Mouse (Mus musculus): ENCODE measurements around the gene Fam19a3.
"Not testable (repeated sequence)": the region's sequence is repeated elsewhere in the genome, so short reads cannot be mapped to it uniquely, and the experiment has no call there.

Gene Fam19a3

GRCm38 (mm10) chr3:104791671-104792070 is 10.0 kb upstream of the Fam19a3 start:
- no peak for DNase-seq

GRCm38 (mm10) chr3:104791017-104791416 is 9.4 kb upstream of the Fam19a3 start:
- no peak for DNase-seq

GRCm38 (mm10) chr3:104790401-104790937 is 8.8 kb upstream of the Fam19a3 start:
- DNase-seq = no peak

- DNase-seq = no peak
These were observed 8.2 kb upstream of the Fam19a3 start for GRCm38 (mm10) chr3:104789822-104790221.

- DNase-seq = no peak
These were observed 7.6 kb upstream of the Fam19a3 start for GRCm38 (mm10) chr3:104789312-104789605.

GRCm38 (mm10) chr3:104788561-104789311 is 7.1 kb upstream of the Fam19a3 start:
- DNase-seq = peak in 1 of 2 experiments; percentile 28

GRCm38 (mm10) chr3:104788075-104788474 is 6.4 kb upstream of the Fam19a3 start, which contains the start of gene Rhoc:
Gene Rhoc (plus strand): TSS chr3:104788375.
- DNase-seq = no peak

- no peak for DNase-seq
These were observed 3.6 kb upstream of the Fam19a3 start for GRCm38 (mm10) chr3:104785284-104785683.

- DNase-seq = no peak
These were observed 2.4 kb upstream of the Fam19a3 start for GRCm38 (mm10) chr3:104783971-104784500.

- DNase-seq = no peak
These were observed 531 bp upstream of the Fam19a3 start for GRCm38 (mm10) chr3:104782061-104782681.

GRCm38 (mm10) chr3:104780561-104781420 is 849 bp downstream of the Fam19a3 start, which contains the start of gene Ppm1j:
Gene Ppm1j (plus strand): TSS chr3:104781056.
- DNase-seq = peak; percentile 64 to 67

- peak; percentile 77 for DNase-seq
These were observed 1.7 kb downstream of the Fam19a3 start for GRCm38 (mm10) chr3:104779949-104780348.

- peak; percentile 33 to 38 for DNase-seq
These were observed 4.3 kb downstream of the Fam19a3 start for GRCm38 (mm10) chr3:104777342-104777741.

GRCm38 (mm10) chr3:104773301-104773700 is 8.3 kb downstream of the Fam19a3 start:
- no peak for DNase-seq

GRCm38 (mm10) chr3:104771460-104771859 is 10.2 kb downstream of the Fam19a3 start:
- no peak for DNase-seq

GRCm38 (mm10) chr3:104770918-104771317 is 10.7 kb downstream of the Fam19a3 start:
- DNase-seq = no peak

GRCm38 (mm10) chr3:104770035-104770434 is 11.6 kb downstream of the Fam19a3 start:
- peak; percentile 43 to 44 for DNase-seq

- no peak for DNase-seq
These were observed 12.5 kb downstream of the Fam19a3 start for GRCm38 (mm10) chr3:104769135-104769534.

GRCm38 (mm10) chr3:104767716-104768115 is 13.9 kb downstream of the Fam19a3 start:
- DNase-seq = no peak

GRCm38 (mm10) chr3:104767141-104767540 is 14.5 kb downstream of the Fam19a3 start:
- no peak for DNase-seq

- peak; percentile 43 to 52 for DNase-seq
These were observed 16.6 kb downstream of the Fam19a3 start for GRCm38 (mm10) chr3:104765021-104765420.

GRCm38 (mm10) chr3:104762103-104762863 is 19.4 kb downstream of the Fam19a3 start:
- not testable (repeated sequence) for DNase-seq

Data from B cell, adult 2 months (primary cell).